Mouse (Mus musculus) kidney, adult 2 months (tissue): ENCODE measurements around the gene Tmcc3. TPM values are rescaled to one million over a fixed set of nuclear protein-coding genes. Genes with fewer than 3 reads are reported as not detected.

Experiments used
- DNase-seq: peaks from one replicate; pipeline ENCODE4 v3.0.0; 2021
- H3K27ac ChIP-seq: fragments of 200-500 bp; 2 replicates; pipeline ENCODE4 v1.5.1; 2012; ENCODE audit warnings: low read depth, low read length, control low read depth, inconsistent platforms; ENCODE audit not compliant: insufficient read depth
- H3K27me3 ChIP-seq: fragments of 200-500 bp; replicated peaks from 2 replicates; pipeline ENCODE4 v1.6.1; 2012; ENCODE audit warnings: mild to moderate bottlenecking, moderate library complexity, low read length, inconsistent platforms; ENCODE audit not compliant: control insufficient read depth, insufficient read depth
- H3K36me3 ChIP-seq: fragments of 200-500 bp; 2 replicates; pipeline ENCODE4 v1.6.1; 2012; ENCODE audit warnings: mild to moderate bottlenecking, moderate library complexity, low read length, inconsistent platforms; ENCODE audit not compliant: control insufficient read depth, insufficient read depth
- H3K4me1 ChIP-seq: fragments of 200-500 bp; 2 replicates; pipeline ENCODE4 v1.6.1; 2011; ENCODE audit warnings: low read length; ENCODE audit not compliant: control insufficient read depth, insufficient read depth
- H3K4me3 ChIP-seq: fragments of 200-500 bp; 2 replicates; pipeline ENCODE4 v1.5.1; 2011; ENCODE audit warnings: mild to moderate bottlenecking, low read depth, low read length, control low read depth; ENCODE audit not compliant: insufficient read depth
- CTCF ChIP-seq: fragments of 200-500 bp; conservative IDR thresholded peaks from 2 replicates; pipeline ENCODE4 v1.5.1; 2011; ENCODE audit warnings: low read depth, mild to moderate bottlenecking, control low read depth, low read length, moderate library complexity, mixed read lengths; ENCODE audit not compliant: insufficient read depth, insufficient read length
- POLR2A ChIP-seq: fragments of 200-500 bp; IDR thresholded peaks from one replicate; pipeline ENCODE4 v1.6.1; 2011; ENCODE audit warnings: low read depth, low read length, control low read depth
- WGBS: fragments of 180-500 bp; shearing (Covaris S2); methylation state at CpG from one replicate; pipeline ENCODE4 v1.1.7; 2018; 5-methylcytosine and 5-hydroxymethylcytosine counted together
- polyA plus RNA-seq: library from polyadenylated mRNA; depleted of rRNA; stranded (reverse); fragments of >200 nt; gene quantifications from 2 replicates; pipeline ENCODE4 v1.2.3, GENCODE M21; 2012

Gene Tmcc3
- polyA plus RNA-seq, 1 experiment = 11.2 TPM

DNA sequence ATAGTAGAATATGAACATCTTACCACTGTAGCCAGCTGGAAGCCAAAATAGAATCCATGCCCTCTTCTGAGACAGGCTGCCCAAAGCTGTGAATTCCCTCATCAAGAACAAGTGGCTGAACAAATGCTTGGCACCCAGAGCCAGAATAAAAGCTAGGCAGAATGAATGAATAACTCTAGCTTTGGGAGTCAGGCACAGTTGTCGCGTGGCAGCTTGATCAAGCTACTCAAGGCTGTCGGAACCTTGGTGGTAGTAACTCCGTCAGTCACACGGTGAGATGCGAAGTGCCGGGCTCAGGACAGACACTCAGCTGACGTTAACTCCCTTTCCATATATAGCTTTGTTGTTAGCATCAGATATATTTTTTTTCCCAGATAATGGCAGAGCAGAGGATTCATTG is 232.2 kb downstream of the Tmcc3 start:
- Histone ChIP-seq H3K27ac (no peak overlapping the region), H3K4me3 (no peak overlapping the region), H3K36me3 (no peaks in the 10 kb centered on the region), H3K27me3 (no peaks in the 10 kb centered on the region), H3K4me1 (peaks cover 10% of the 10 kb centered on the region)
- WGBS = 77% methylated on average over 8 of the region's 8 CpGs
- no peak for DNase-seq
- TF ChIP-seq CTCF = no peak
- TF ChIP-seq POLR2A = no peak

DNA sequence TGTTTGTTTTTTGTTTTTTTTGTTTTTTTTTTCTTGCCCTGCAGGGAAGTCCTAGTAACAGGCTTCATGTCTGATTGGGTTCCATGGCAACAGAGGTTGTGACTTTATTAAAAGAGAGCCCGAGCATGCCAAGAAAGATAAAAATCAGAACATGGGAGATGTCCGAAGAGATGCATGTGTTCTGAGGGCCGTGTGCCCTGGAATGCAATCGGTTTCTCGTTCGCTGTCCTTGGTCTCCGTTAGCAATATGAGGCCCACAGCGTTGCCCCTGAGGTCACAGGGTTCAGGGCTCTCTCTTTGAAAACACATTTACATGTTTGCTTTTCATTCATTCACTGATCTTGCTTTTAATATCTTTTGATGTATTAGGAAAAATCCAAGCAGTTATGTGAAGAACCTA is 233.1 kb downstream of the Tmcc3 start:
- H3K4me1 ChIP-seq = peaks cover 14% of the 10 kb centered on the region
- H3K27me3 ChIP-seq = no peaks in the 10 kb centered on the region
- H3K27ac ChIP-seq = peak overlapping the region; percentile 26; the same call in 1 of the 2 replicates
- no peak overlapping the region for H3K4me3 ChIP-seq
- TF ChIP-seq POLR2A = no peak
- TF ChIP-seq CTCF = no peak
- WGBS = 25% methylated on average over 8 of the region's 8 CpGs
- H3K36me3 ChIP-seq = no peaks in the 10 kb centered on the region
- no peak for DNase-seq

DNA sequence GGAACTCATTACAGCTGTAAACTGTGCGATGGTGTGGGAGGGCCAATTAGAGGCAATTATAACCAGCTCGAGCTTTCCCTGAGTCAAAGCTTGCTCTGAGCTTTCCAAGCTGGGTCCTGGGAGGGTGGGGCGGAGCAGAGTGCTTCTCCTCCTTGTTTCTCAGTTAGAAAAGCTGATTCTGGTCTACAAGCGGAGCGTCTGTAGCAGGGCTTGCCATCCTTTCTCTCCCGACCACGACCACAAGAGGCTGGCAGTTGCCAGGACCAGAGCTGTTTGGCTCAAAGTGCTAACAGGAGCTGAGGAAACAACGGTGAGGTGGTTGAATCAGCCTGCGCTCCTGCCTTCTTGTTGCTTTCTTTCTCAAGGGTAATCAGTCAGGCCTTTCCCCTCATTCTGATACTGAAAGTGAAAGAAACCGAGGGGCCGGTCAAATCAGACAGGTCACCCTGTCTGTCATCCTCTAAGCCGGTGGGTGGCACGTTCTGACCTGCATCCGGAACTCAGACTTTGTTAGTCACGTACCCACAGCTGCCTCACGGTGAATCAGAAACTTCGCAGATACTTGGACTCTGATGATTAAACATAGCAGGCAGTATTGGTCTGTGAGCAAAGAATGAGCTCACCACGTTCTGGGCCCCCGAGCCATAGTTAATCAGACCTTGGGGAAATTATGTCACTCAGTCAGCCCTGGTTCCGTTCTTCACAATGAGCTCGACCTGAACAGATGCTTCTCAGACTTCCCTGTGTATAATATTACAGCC is 233.7 kb downstream of the Tmcc3 start:
- Histone ChIP-seq H3K36me3 (no peaks in the 10 kb centered on the region), H3K27me3 (no peaks in the 10 kb centered on the region), H3K4me3 (peak overlapping the region; percentile 46), H3K27ac (peak overlapping the region; percentile 57), H3K4me1 (peaks cover 18% of the 10 kb centered on the region)
- TF ChIP-seq CTCF = no peak
- WGBS = 9% methylated on average over 21 of the region's 21 CpGs
- peak; percentile 60 for DNase-seq

DNA sequence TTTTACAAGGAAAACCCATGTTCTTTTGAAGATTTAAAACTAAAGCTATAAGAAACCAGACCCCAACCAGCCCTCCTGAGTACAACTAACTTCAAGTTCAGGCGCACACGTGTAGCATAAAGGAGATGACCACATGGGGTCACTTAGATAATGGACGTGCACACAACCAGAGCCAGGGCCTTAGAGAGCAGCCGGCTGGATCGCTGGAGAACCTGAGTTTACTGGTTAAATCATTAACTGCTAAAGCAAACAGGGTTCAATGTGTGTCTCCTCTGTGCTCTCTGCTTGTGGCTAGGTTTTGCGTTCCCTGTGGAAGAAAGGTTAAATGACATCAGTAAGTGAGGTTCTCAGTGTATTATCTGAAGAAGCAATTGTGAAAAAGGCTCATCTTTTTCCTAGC is 234.9 kb downstream of the Tmcc3 start:
- Histone ChIP-seq H3K4me3 (no peak overlapping the region), H3K27ac (peak overlapping the region; percentile 75), H3K4me1 (peaks cover 18% of the 10 kb centered on the region), H3K36me3 (no peaks in the 10 kb centered on the region), H3K27me3 (no peaks in the 10 kb centered on the region)
- peak; percentile 90 for DNase-seq
- TF ChIP-seq CTCF (no peak), POLR2A (no peak)
- 47% methylated on average over 6 of the region's 6 CpGs for WGBS

DNA sequence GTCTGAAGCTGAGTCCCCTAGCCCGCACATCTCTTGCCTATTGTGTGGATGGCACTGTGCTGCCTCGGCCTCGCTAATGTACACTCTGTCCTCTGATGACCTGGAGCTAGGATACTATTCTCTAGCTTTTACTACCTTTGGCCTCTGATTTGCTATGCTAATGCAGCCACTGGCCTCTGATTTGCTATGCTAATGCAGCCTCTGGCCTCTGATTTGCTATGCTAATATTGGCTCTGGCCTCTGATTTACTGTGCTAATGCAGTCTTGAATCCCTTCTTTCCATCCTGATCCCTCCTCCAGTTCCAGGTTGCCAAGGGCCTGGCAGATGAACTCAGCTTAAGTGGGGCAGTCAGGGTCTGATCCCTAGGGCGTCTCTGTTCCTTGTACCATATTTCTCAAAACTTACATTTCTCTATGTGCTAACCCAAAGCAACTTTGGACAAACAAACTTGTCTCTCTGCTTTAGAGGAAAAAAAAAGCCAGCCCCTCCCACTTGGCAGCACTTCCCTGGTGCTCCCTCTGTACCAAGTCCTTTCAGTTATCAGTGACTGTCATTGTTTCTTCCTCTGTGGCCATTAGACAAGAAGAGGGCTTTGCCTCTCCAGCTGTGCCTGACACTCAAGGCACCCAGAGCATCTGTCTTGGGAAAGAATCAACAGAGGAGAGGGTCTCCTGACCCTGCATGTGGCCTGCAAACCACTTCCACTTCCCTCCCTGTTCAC is 237.9 kb downstream of the Tmcc3 start:
- H3K27ac ChIP-seq = peak overlapping the region; percentile 17; the same call in 1 of the 2 replicates
- TF ChIP-seq CTCF = no peak
- TF ChIP-seq POLR2A = no peak
- H3K27me3 ChIP-seq = no peaks in the 10 kb centered on the region
- no peak overlapping the region for H3K4me3 ChIP-seq
- DNase-seq = peak; percentile 79
- H3K36me3 ChIP-seq = no peaks in the 10 kb centered on the region
- 57% methylated on average over 4 of the region's 4 CpGs for WGBS
- H3K4me1 ChIP-seq = peaks cover 18% of the 10 kb centered on the region

DNA sequence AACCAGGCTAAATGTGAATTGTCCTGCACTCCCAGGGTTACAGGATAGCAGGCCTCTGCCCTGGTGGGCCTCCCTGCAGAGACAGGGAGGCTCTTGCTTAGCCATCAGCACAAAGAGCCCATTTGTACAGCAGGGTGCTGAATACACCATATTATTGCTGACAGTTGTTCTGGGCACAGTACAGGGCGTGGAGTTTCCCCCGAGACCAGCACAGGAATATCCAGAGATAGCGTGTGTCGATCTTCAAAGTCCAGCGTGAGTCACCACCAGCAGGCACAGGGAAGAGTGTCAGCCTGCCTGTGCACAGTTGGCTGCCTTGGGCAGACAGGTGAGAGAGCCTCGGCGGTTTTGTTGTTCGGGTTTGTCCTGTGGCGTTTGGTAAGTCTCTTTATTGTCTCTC is 238.9 kb downstream of the Tmcc3 start:
- Histone ChIP-seq H3K27me3 (no peaks in the 10 kb centered on the region), H3K4me1 (peaks cover 17% of the 10 kb centered on the region), H3K4me3 (no peak overlapping the region), H3K36me3 (no peaks in the 10 kb centered on the region), H3K27ac (no peak overlapping the region)
- 52% methylated on average over 9 of the region's 9 CpGs for WGBS
- TF ChIP-seq CTCF (no peak), POLR2A (no peak)
- DNase-seq = no peak

DNA sequence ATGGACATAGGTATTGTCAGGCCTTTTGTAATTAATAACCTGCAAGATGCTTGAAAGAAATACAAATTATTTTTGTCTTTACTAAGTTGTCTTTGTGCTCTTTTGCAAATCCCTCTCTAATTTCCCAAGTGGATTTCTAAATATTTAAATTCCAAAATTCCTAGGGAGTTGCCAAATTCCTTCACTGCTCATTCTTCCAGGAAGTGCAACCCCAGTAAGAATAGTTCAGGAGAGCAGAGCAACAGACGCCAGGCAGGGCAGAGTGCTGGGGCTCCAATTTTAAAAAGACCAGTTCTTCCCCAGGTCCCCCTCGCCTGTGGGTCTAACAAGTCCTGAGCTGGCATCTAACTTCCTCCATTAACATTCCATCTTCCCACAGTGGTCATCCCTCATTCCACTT is 239.3 kb downstream of the Tmcc3 start:
- H3K4me3 ChIP-seq = no peak overlapping the region

More for the DNA sequence above, 239.3 kb downstream of the Tmcc3 start:
- no peaks in the 10 kb centered on the region for H3K27me3 ChIP-seq
- H3K27ac ChIP-seq = no peak overlapping the region
- TF ChIP-seq POLR2A (no peak), CTCF (no peak)
- no peaks in the 10 kb centered on the region for H3K36me3 ChIP-seq
- peaks cover 13% of the 10 kb centered on the region for H3K4me1 ChIP-seq
- WGBS = 27% methylated on average over 2 of the region's 2 CpGs
- no peak for DNase-seq
